Mouse (Mus musculus): ENCODE results near the gene Rps6ka4. TPM values are rescaled to one million over a fixed set of nuclear protein-coding genes. Genes with fewer than 3 reads are reported as not detected.

Rps6ka4 gene
- polyA plus RNA-seq, 1 experiment from 2014 or later = 8.7 TPM

GRCm38 (mm10) chr19:6858031-6858430 is 17.6 kb upstream of the Rps6ka4 start, which contains the start of gene Ccdc88b:
Gene Ccdc88b (minus strand): TSS chr19:6858211.
- H3K4me1 ChIP-seq = peaks cover 42% of the 10 kb centered on the region
- 0 out of 2 replicates have a peak, but pooled peaks cover 9% of the 10 kb centered on the region for H3K27me3 ChIP-seq (replicated peaks)
- 0 out of 2 replicates have a peak, but pooled peaks have one; percentile 33 for ATAC-seq
- peak within 1 kb of the TSS; percentile 5; the same call in 1 of the 2 replicates for H3K27ac ChIP-seq
- WGBS (ENCODE audit: insufficient replicate concordance) = 10% methylated on average over 7 of the region's 7 CpGs
- H3K36me3 ChIP-seq = no peaks in the 10 kb centered on the region
- H3K4me2 ChIP-seq = peak within 1 kb of the TSS; percentile 42
- peak within 1 kb of the TSS; percentile 34; the same call in 1 of the 2 replicates for H3K9ac ChIP-seq
- H3K9me3 ChIP-seq (replicated peaks) = no peaks in the 10 kb centered on the region
- peak within 1 kb of the TSS; percentile 6 for H3K4me3 ChIP-seq

GRCm38 (mm10) chr19:6857391-6858005 is 17.1 kb upstream of the Rps6ka4 start:
- H3K27ac ChIP-seq = peak overlapping the region; percentile 5; the same call in 1 of the 2 replicates

GRCm38 (mm10) chr19:6857003-6857360 is 16.5 kb upstream of the Rps6ka4 start:
- H3K9me3 ChIP-seq (replicated peaks) = no peaks in the 10 kb centered on the region
- 45% methylated on average over 3 of the region's 3 CpGs for WGBS (ENCODE audit: insufficient replicate concordance)
- H3K27me3 ChIP-seq (replicated peaks) = 0 out of 2 replicates have a peak, but pooled peaks cover 9% of the 10 kb centered on the region
- peak overlapping the region; percentile 42 for H3K4me2 ChIP-seq
- H3K36me3 ChIP-seq = no peaks in the 10 kb centered on the region
- no peak overlapping the region for H3K9ac ChIP-seq
- no peak overlapping the region for H3K27ac ChIP-seq
- H3K4me1 ChIP-seq = peaks cover 42% of the 10 kb centered on the region
- ATAC-seq = no peak
- H3K4me3 ChIP-seq = peak overlapping the region; percentile 6; the same call in 1 of the 2 replicates

More at GRCm38 (mm10) chr19:6857391-6858005, 17.1 kb upstream of the Rps6ka4 start:
- Histone ChIP-seq H3K4me2 (peak overlapping the region; percentile 42), H3K9me3 (replicated peaks) (no peaks in the 10 kb centered on the region), H3K9ac (peak overlapping the region; percentile 34; the same call in 1 of the 2 replicates), H3K4me3 (peak overlapping the region; percentile 6), H3K36me3 (no peaks in the 10 kb centered on the region), H3K4me1 (peaks cover 42% of the 10 kb centered on the region), H3K27me3 (replicated peaks) (0 out of 2 replicates have a peak, but pooled peaks cover 9% of the 10 kb centered on the region)
- 37% methylated on average over 9 of the region's 9 CpGs for WGBS (ENCODE audit: insufficient replicate concordance)
- ATAC-seq = 0 out of 2 replicates have a peak, but pooled peaks have one; percentile 3

- Histone ChIP-seq H3K4me1 (peaks cover 42% of the 10 kb centered on the region), H3K9ac (no peak overlapping the region), H3K27ac (no peak overlapping the region), H3K4me2 (peak overlapping the region; percentile 63), H3K4me3 (no peak overlapping the region), H3K36me3 (no peaks in the 10 kb centered on the region), H3K27me3 (replicated peaks) (0 out of 2 replicates have a peak, but pooled peaks cover 9% of the 10 kb centered on the region), H3K9me3 (replicated peaks) (no peaks in the 10 kb centered on the region)
- ATAC-seq = no peak
- 42% methylated on average over 12 of the region's 12 CpGs for WGBS (ENCODE audit: insufficient replicate concordance)
Measured at GRCm38 (mm10) chr19:6856281-6857002, 16.0 kb upstream of the Rps6ka4 start.

GRCm38 (mm10) chr19:6855225-6856031 is 15.0 kb upstream of the Rps6ka4 start:
- Histone ChIP-seq H3K4me2 (peak overlapping the region; percentile 63), H3K4me1 (peaks cover 39% of the 10 kb centered on the region), H3K27ac (no peak overlapping the region), H3K36me3 (no peaks in the 10 kb centered on the region), H3K4me3 (peak overlapping the region; percentile 31), H3K9me3 (replicated peaks) (no peaks in the 10 kb centered on the region), H3K27me3 (replicated peaks) (0 out of 2 replicates have a peak, but pooled peaks cover 11% of the 10 kb centered on the region), H3K9ac (peak overlapping the region; percentile 24)
- ATAC-seq = peak; percentile 50
- 18% methylated on average over 38 of the region's 38 CpGs for WGBS (ENCODE audit: insufficient replicate concordance)

- 80% methylated on average over 12 of the region's 12 CpGs for WGBS (ENCODE audit: insufficient replicate concordance)
- H3K4me1 ChIP-seq = peaks cover 37% of the 10 kb centered on the region
- H3K4me2 ChIP-seq = peak overlapping the region; percentile 63; the same call in 1 of the 2 replicates
- no peak for ATAC-seq
- no peak overlapping the region for H3K4me3 ChIP-seq
- H3K27ac ChIP-seq = no peak overlapping the region
- H3K27me3 ChIP-seq (replicated peaks) = peaks cover 18% of the 10 kb centered on the region
- H3K36me3 ChIP-seq = no peaks in the 10 kb centered on the region
- H3K9me3 ChIP-seq (replicated peaks) = no peaks in the 10 kb centered on the region
- no peak overlapping the region for H3K9ac ChIP-seq
Measured at GRCm38 (mm10) chr19:6854658-6855057, 14.2 kb upstream of the Rps6ka4 start.

GRCm38 (mm10) chr19:6853903-6854302 is 13.5 kb upstream of the Rps6ka4 start:
- Histone ChIP-seq H3K4me1 (peaks cover 37% of the 10 kb centered on the region), H3K27me3 (replicated peaks) (peaks cover 25% of the 10 kb centered on the region), H3K4me3 (no peak overlapping the region), H3K27ac (no peak overlapping the region), H3K4me2 (no peak overlapping the region), H3K9me3 (replicated peaks) (no peaks in the 10 kb centered on the region), H3K36me3 (no peaks in the 10 kb centered on the region), H3K9ac (no peak overlapping the region)
- 76% methylated on average over 7 of the region's 8 CpGs for WGBS (ENCODE audit: insufficient replicate concordance)
- no peak for ATAC-seq

- Histone ChIP-seq H3K27me3 (replicated peaks) (peaks cover 38% of the 10 kb centered on the region), H3K4me3 (no peak overlapping the region), H3K9me3 (replicated peaks) (no peaks in the 10 kb centered on the region), H3K4me1 (peaks cover 31% of the 10 kb centered on the region), H3K36me3 (no peaks in the 10 kb centered on the region), H3K27ac (no peak overlapping the region), H3K4me2 (no peak overlapping the region), H3K9ac (no peak overlapping the region)
- 79% methylated on average over 21 of the region's 21 CpGs for WGBS (ENCODE audit: insufficient replicate concordance)
- ATAC-seq = no peak
Measured at GRCm38 (mm10) chr19:6852393-6853305, 12.2 kb upstream of the Rps6ka4 start.

- Histone ChIP-seq H3K27ac (no peak overlapping the region), H3K9ac (no peak overlapping the region), H3K4me1 (peaks cover 20% of the 10 kb centered on the region), H3K27me3 (replicated peaks) (peaks cover 49% of the 10 kb centered on the region), H3K9me3 (replicated peaks) (no peaks in the 10 kb centered on the region), H3K36me3 (no peaks in the 10 kb centered on the region), H3K4me3 (no peak overlapping the region), H3K4me2 (no peak overlapping the region)
- no peak for ATAC-seq
- 74% methylated on average over 3 of the region's 3 CpGs for WGBS (ENCODE audit: insufficient replicate concordance)
Measured at GRCm38 (mm10) chr19:6851497-6851896, 11.1 kb upstream of the Rps6ka4 start.

GRCm38 (mm10) chr19:6849506-6850068 is 9.2 kb upstream of the Rps6ka4 start:
- Histone ChIP-seq H3K4me2 (no peak overlapping the region), H3K36me3 (no peaks in the 10 kb centered on the region), H3K9me3 (replicated peaks) (no peaks in the 10 kb centered on the region), H3K4me3 (no peak overlapping the region), H3K9ac (no peak overlapping the region), H3K27me3 (replicated peaks) (peaks cover 55% of the 10 kb centered on the region), H3K27ac (no peak overlapping the region), H3K4me1 (peaks cover under 1% of the 10 kb centered on the region; the same call in 1 of the 2 replicates)
- no peak for ATAC-seq
- WGBS (ENCODE audit: insufficient replicate concordance) = 76% methylated on average over 23 of the region's 23 CpGs
